Mouse (Mus musculus): ENCODE data around the gene Stk24.

DNA sequence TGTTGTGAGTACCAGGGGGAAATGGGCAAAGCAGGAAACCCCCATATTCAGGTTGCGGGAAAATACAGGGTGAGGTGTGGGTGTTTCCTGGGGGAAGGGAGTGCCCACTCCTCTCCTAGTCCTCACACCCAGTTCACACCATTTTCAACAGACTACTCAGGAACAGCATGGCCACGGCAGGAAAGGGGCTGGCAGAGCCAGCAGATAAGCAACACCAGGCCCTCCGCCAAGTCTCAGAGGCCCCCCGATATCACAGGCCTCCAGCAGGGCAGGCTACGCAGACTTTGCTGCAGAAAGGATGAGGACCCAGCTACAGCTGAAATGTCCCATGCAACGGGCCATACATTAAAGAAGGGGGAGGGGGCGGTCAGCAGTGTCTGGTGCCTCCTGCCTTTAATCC is 14.4 kb downstream of the Stk24 start:
- TF ChIP-seq CTCF (IDR thresholded peaks at IDR 0.05) (peak; percentile 8; the same call in 1 of the 2 replicates), POLR2A (IDR thresholded peaks at IDR 0.05; ENCODE audit: insufficient read depth, low read depth, low read length) (no peak)
